Mouse (Mus musculus): ENCODE measurements at regions not wholly inside any gene's neighbourhood (a gene's known extent, or its start where the extent isn't known, plus 50 kb on each side); places are given as distances from the start of the nearest gene placed in this dataset.

- no peak for DNase-seq (ENCODE audit: low read depth, low spot score)
- WGBS: 80% methylated on average over 5 of the region's 5 CpGs
These were observed 417.5 kb downstream of the Ate1 start for GRCm38 (mm10) chr7:130102671-130103070.

GRCm38 (mm10) chr7:130106961-130107360 lies 413.2 kb downstream of the Ate1 start:
- WGBS: 85% methylated on average over 5 of the region's 5 CpGs
- no peak for DNase-seq (ENCODE audit: low read depth, low spot score)

- WGBS: 86% methylated on average over 17 of the region's 17 CpGs
- DNase-seq (ENCODE audit: low read depth, low spot score): no peak
These were observed 411.8 kb downstream of the Ate1 start for GRCm38 (mm10) chr7:130108362-130108761.
